Mouse (Mus musculus) heart, embryonic 16.5 days (tissue): ENCODE measurements around the gene Grin2c. TPM values are rescaled to one million over a fixed set of nuclear protein-coding genes. Genes with fewer than 3 reads are reported as not detected.
A peak's percentile ranks its signal among the peaks of the same experiment; 100 is the strongest.

Source experiments
- ATAC-seq: fragments of 200-750 bp; cut with Nextera tagmentation; replicated peaks from 2 replicates; pipeline ENCODE4 v1.8.0; 2017; ENCODE audit warnings: moderate number of reproducible peaks; ENCODE audit not compliant: insufficient read depth, low FRiP score; ENCODE audit errors: extremely low read depth
- H3K27ac ChIP-seq: fragments of 300-500 bp; sonication (generic); 2 replicates; pipeline ENCODE4 v1.5.1; 2014; ENCODE audit warnings: mild to moderate bottlenecking, low read length, control low read depth, moderate library complexity
- H3K27me3 ChIP-seq: fragments of 300-500 bp; sonication (generic); 2 replicates; pipeline ENCODE4 v1.6.1; 2014; ENCODE audit warnings: low read length, mixed read lengths; ENCODE audit not compliant: control insufficient read depth, insufficient read depth
- H3K36me3 ChIP-seq: fragments of 300-500 bp; sonication (generic); 2 replicates; pipeline ENCODE4 v1.6.1; 2014; ENCODE audit not compliant: control insufficient read depth, insufficient read depth
- H3K4me1 ChIP-seq: fragments of 300-500 bp; sonication (generic); 2 replicates; pipeline ENCODE4 v1.6.1; 2014; ENCODE audit warnings: low read length, mixed read lengths; ENCODE audit not compliant: control insufficient read depth, insufficient read depth
- H3K4me2 ChIP-seq: fragments of 300-500 bp; sonication (generic); 2 replicates; pipeline ENCODE4 v1.6.1; 2014; ENCODE audit warnings: low read depth, mild to moderate bottlenecking, control low read depth, low read length
- H3K4me3 ChIP-seq: fragments of 300-500 bp; sonication (generic); 2 replicates; pipeline ENCODE4 v1.5.1; 2014; ENCODE audit warnings: mild to moderate bottlenecking, control low read depth, low read length
- H3K9ac ChIP-seq: fragments of 300-500 bp; sonication (generic); 2 replicates; pipeline ENCODE4 v1.6.1; 2014; ENCODE audit warnings: low read length, control low read depth
- H3K9me3 ChIP-seq: fragments of 300-500 bp; sonication (generic); replicated peaks from 2 replicates; pipeline ENCODE4 v1.6.1; 2016; ENCODE audit warnings: low read length; ENCODE audit not compliant: control insufficient read depth
- WGBS: fragments of 180-500 bp; shearing (Covaris S2); extraction: QIAGEN DNeasy Blood & Tissue Kit; methylation state at CpG from one replicate; pipeline ENCODE4 v1.1.7; 2014; 5-methylcytosine and 5-hydroxymethylcytosine counted together
- polyA plus RNA-seq: library from polyadenylated mRNA; unstranded; fragments of >200 nt; fragmentation: Nextera tagmentation; extraction: Ambion mirVana; gene quantifications from 2 replicates; pipeline ENCODE4 v1.2.1, GENCODE M21; 2015

Gene Grin2c
- polyA plus RNA-seq, 1 experiment from 2014 or later, result 0.21 TPM

- peak within 1 kb of the TSS; percentile 85 for H3K4me2 ChIP-seq
- no peaks in the 10 kb centered on the region for H3K27me3 ChIP-seq
- peaks cover 11% of the 10 kb centered on the region for H3K4me1 ChIP-seq
- H3K36me3 ChIP-seq, result no peaks in the 10 kb centered on the region
- under 1% methylated on average over 42 of the region's 42 CpGs for WGBS
- ATAC-seq, result peak; percentile 95
- H3K27ac ChIP-seq, result peak within 1 kb of the TSS; percentile 88
- no peaks in the 10 kb centered on the region for H3K9me3 ChIP-seq
- H3K9ac ChIP-seq, result peak within 1 kb of the TSS; percentile 86
- peak within 1 kb of the TSS; percentile 70 for H3K4me3 ChIP-seq
Measured at GRCm38 (mm10) chr11:115276780-115277603, 9.9 kb upstream of the Grin2c start, which contains the start of gene Fdxr. Gene Fdxr, minus strand, starts transcription at chr11:115277050.

- WGBS, result 62% methylated on average over 3 of the region's 3 CpGs
- Histone ChIP-seq H3K4me1 (peaks cover 11% of the 10 kb centered on the region), H3K9ac (peak overlapping the region; percentile 86), H3K27me3 (no peaks in the 10 kb centered on the region), H3K36me3 (no peaks in the 10 kb centered on the region), H3K9me3 (no peaks in the 10 kb centered on the region), H3K27ac (no peak overlapping the region), H3K4me2 (peak overlapping the region; percentile 85), H3K4me3 (peak overlapping the region; percentile 70)
- ATAC-seq, result no peak
Measured at GRCm38 (mm10) chr11:115275954-115276353, 8.9 kb upstream of the Grin2c start.

- no peaks in the 10 kb centered on the region for H3K9me3 ChIP-seq
- H3K27me3 ChIP-seq, result no peaks in the 10 kb centered on the region
- H3K4me1 ChIP-seq, result peaks cover 11% of the 10 kb centered on the region
- no peak overlapping the region for H3K27ac ChIP-seq
- no peak for ATAC-seq
- H3K36me3 ChIP-seq, result no peaks in the 10 kb centered on the region
- peak overlapping the region; percentile 23; the same call in 1 of the 2 replicates for H3K9ac ChIP-seq
- no peak overlapping the region for H3K4me3 ChIP-seq
- 72% methylated on average over 6 of the region's 6 CpGs for WGBS
- H3K4me2 ChIP-seq, result no peak overlapping the region
Measured at GRCm38 (mm10) chr11:115275509-115275908, 8.5 kb upstream of the Grin2c start.

- no peak overlapping the region for H3K27ac ChIP-seq
- no peak overlapping the region for H3K4me3 ChIP-seq
- H3K27me3 ChIP-seq, result no peaks in the 10 kb centered on the region
- no peak overlapping the region for H3K4me2 ChIP-seq
- WGBS, result 87% methylated on average over 6 of the region's 6 CpGs
- no peak overlapping the region for H3K9ac ChIP-seq
- no peak for ATAC-seq
- H3K9me3 ChIP-seq, result no peaks in the 10 kb centered on the region
- H3K36me3 ChIP-seq, result no peaks in the 10 kb centered on the region
- H3K4me1 ChIP-seq, result peaks cover 11% of the 10 kb centered on the region
Measured at GRCm38 (mm10) chr11:115274771-115275170, 7.7 kb upstream of the Grin2c start.

- 72% methylated on average over 7 of the region's 7 CpGs for WGBS
- H3K9me3 ChIP-seq, result no peaks in the 10 kb centered on the region
- no peak overlapping the region for H3K9ac ChIP-seq
- H3K27me3 ChIP-seq, result no peaks in the 10 kb centered on the region; the same call in 1 of the 2 replicates
- peaks cover 11% of the 10 kb centered on the region for H3K4me1 ChIP-seq
- H3K4me3 ChIP-seq, result no peak overlapping the region
- H3K27ac ChIP-seq, result no peak overlapping the region
- no peak for ATAC-seq
- no peaks in the 10 kb centered on the region for H3K36me3 ChIP-seq
- no peak overlapping the region for H3K4me2 ChIP-seq
Measured at GRCm38 (mm10) chr11:115274178-115274577, 7.1 kb upstream of the Grin2c start.

- Histone ChIP-seq H3K36me3 (no peaks in the 10 kb centered on the region), H3K4me1 (peaks cover 11% of the 10 kb centered on the region), H3K4me3 (no peak overlapping the region), H3K27ac (no peak overlapping the region), H3K9ac (no peak overlapping the region), H3K9me3 (no peaks in the 10 kb centered on the region), H3K4me2 (no peak overlapping the region), H3K27me3 (peaks cover 2% of the 10 kb centered on the region; the same call in 1 of the 2 replicates)
- no peak for ATAC-seq
- WGBS, result 57% methylated on average over 7 of the region's 7 CpGs
Measured at GRCm38 (mm10) chr11:115273735-115274134, 6.7 kb upstream of the Grin2c start.

- Histone ChIP-seq H3K27ac (no peak overlapping the region), H3K36me3 (no peaks in the 10 kb centered on the region), H3K4me3 (no peak overlapping the region), H3K4me2 (no peak overlapping the region), H3K27me3 (peaks cover 9% of the 10 kb centered on the region), H3K9me3 (no peaks in the 10 kb centered on the region), H3K4me1 (peaks cover 10% of the 10 kb centered on the region), H3K9ac (no peak overlapping the region)
- 62% methylated on average over 10 of the region's 10 CpGs for WGBS
- no peak for ATAC-seq
Measured at GRCm38 (mm10) chr11:115272894-115273498, 6.0 kb upstream of the Grin2c start.

- 66% methylated on average over 10 of the region's 10 CpGs for WGBS
Measured at GRCm38 (mm10) chr11:115271481-115271880, 4.4 kb upstream of the Grin2c start.

GRCm38 (mm10) chr11:115271052-115271451 is 4.0 kb upstream of the Grin2c start:
- WGBS, result 72% methylated on average over 9 of the region's 9 CpGs
- Histone ChIP-seq H3K27me3 (peaks cover 28% of the 10 kb centered on the region), H3K4me3 (no peak overlapping the region), H3K36me3 (no peaks in the 10 kb centered on the region), H3K9me3 (no peaks in the 10 kb centered on the region), H3K27ac (no peak overlapping the region), H3K4me2 (no peak overlapping the region), H3K9ac (no peak overlapping the region), H3K4me1 (peaks cover 12% of the 10 kb centered on the region)
- no peak for ATAC-seq

More at GRCm38 (mm10) chr11:115271481-115271880, 4.4 kb upstream of the Grin2c start:
- Histone ChIP-seq H3K9ac (no peak overlapping the region), H3K27ac (no peak overlapping the region), H3K4me2 (no peak overlapping the region), H3K4me3 (no peak overlapping the region), H3K27me3 (peaks cover 24% of the 10 kb centered on the region), H3K9me3 (no peaks in the 10 kb centered on the region), H3K36me3 (no peaks in the 10 kb centered on the region), H3K4me1 (peaks cover 14% of the 10 kb centered on the region)
- no peak for ATAC-seq
